Mouse (Mus musculus) heart, adult 18-20 months (tissue): ENCODE results near the gene 2410004P03Rik. TPM values are rescaled to one million over a fixed set of nuclear protein-coding genes. Genes with fewer than 3 reads are reported as not detected.

Source experiments
- DNase-seq, 2 experiments: peaks; one replicate each; pipeline ENCODE4 v3.0.0; 2021 to 2022; ENCODE audit warnings: mixed read lengths in 1 of 2
- long read RNA-seq, 2 experiments: library from polyadenylated mRNA; stranded (forward); transcript quantifications; one replicate each; pipeline ENCODE4 v2.0.0; 2021
- total RNA-seq, 2 experiments: library from RNA; stranded (reverse); gene quantifications; 2 replicates each; pipeline ENCODE4 v1.2.3; 2021

2410004P03Rik gene
- 1 to 10 TPM in 1 of 2 experiments, not detected in 1; 1.2 TPM for total RNA-seq
- long read RNA-seq, experiment 1: 0 reads
- long read RNA-seq, experiment 2: 0 reads

- DNase-seq: peak; percentile 83 to 89
Observed at GRCm38 (mm10) chr12:17011100-17011870, at the start of gene 2410004P03Rik. Gene 2410004P03Rik, minus strand, starts transcription at chr12:17011727.

- DNase-seq: no peak
Observed at GRCm38 (mm10) chr12:17061183-17061722, 49.7 kb upstream of the 2410004P03Rik start.

- DNase-seq: no peak
Observed at GRCm38 (mm10) chr12:17058490-17058889, 47.0 kb upstream of the 2410004P03Rik start.

- no peak for DNase-seq
Observed at GRCm38 (mm10) chr12:17057110-17057509, 45.6 kb upstream of the 2410004P03Rik start.

- DNase-seq: no peak
Observed at GRCm38 (mm10) chr12:17055766-17056165, 44.2 kb upstream of the 2410004P03Rik start.

- no peak for DNase-seq
Observed at GRCm38 (mm10) chr12:17054691-17055090, 43.2 kb upstream of the 2410004P03Rik start.

- DNase-seq: no peak
Observed at GRCm38 (mm10) chr12:17052673-17053072, 41.1 kb upstream of the 2410004P03Rik start.

GRCm38 (mm10) chr12:17051057-17051456 is 39.5 kb upstream of the 2410004P03Rik start:
- no peak for DNase-seq

GRCm38 (mm10) chr12:17049796-17050195 is 38.3 kb upstream of the 2410004P03Rik start:
- no peak for DNase-seq

- no peak for DNase-seq
Observed at GRCm38 (mm10) chr12:17048979-17049612, 37.6 kb upstream of the 2410004P03Rik start.

- no peak for DNase-seq
Observed at GRCm38 (mm10) chr12:17043311-17043710, 31.8 kb upstream of the 2410004P03Rik start.

- DNase-seq: no peak
Observed at GRCm38 (mm10) chr12:17040567-17040966, 29.0 kb upstream of the 2410004P03Rik start.

GRCm38 (mm10) chr12:17039415-17039814 is 27.9 kb upstream of the 2410004P03Rik start:
- no peak for DNase-seq

- DNase-seq: no peak
Observed at GRCm38 (mm10) chr12:17038246-17038645, 26.7 kb upstream of the 2410004P03Rik start.

- DNase-seq: no peak
Observed at GRCm38 (mm10) chr12:17037053-17037610, 25.6 kb upstream of the 2410004P03Rik start.

- DNase-seq: no peak
Observed at GRCm38 (mm10) chr12:17036532-17036931, 25.0 kb upstream of the 2410004P03Rik start.

- peak; percentile 11 to 51 for DNase-seq
Observed at GRCm38 (mm10) chr12:17035128-17035527, 23.6 kb upstream of the 2410004P03Rik start.

- DNase-seq: no peak
Observed at GRCm38 (mm10) chr12:17034671-17035070, 23.1 kb upstream of the 2410004P03Rik start.

- peak in 1 of 2 experiments; percentile 14 for DNase-seq
Observed at GRCm38 (mm10) chr12:17033464-17033841, 21.9 kb upstream of the 2410004P03Rik start.

- peak; percentile 49 to 89 for DNase-seq
Observed at GRCm38 (mm10) chr12:17032694-17033463, 21.4 kb upstream of the 2410004P03Rik start.

GRCm38 (mm10) chr12:17024554-17025110 is 13.1 kb upstream of the 2410004P03Rik start:
- DNase-seq: no peak

- no peak for DNase-seq
Observed at GRCm38 (mm10) chr12:17022145-17022544, 10.6 kb upstream of the 2410004P03Rik start.
